Mouse (Mus musculus): ENCODE measurements around the gene Pex14. TPM values are rescaled to one million over a fixed set of nuclear protein-coding genes. Genes with fewer than 3 reads are reported as not detected.

The Pex14 gene
- polyA plus RNA-seq, 1 experiment from 2014 or later: 55.6 TPM

DNA sequence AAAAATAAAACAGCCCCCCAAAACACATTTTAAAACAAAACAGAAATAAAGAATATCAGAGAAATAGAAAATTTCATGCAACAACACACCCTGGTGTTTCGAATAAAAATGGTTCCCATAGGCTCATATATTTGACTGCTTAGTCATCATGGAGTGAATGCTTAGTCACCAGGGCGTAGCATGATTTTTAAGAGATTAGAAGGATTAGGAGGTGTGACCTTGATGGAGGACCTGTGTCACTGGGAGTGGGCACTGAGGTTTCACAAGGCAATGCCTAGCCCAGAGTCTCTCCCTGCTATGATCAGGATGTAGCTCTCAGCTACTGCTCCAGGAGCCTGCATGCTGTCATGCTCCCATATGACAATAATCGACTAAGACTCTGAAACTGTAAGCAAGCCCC is 93.6 kb downstream of the Pex14 start:
- Histone ChIP-seq H3K9ac (ENCODE audit: low read depth, low read length) (no peak overlapping the region), H3K4me3 (replicated peaks; ENCODE audit: low read depth, low read length) (no peak overlapping the region), H3K27ac (no peak overlapping the region), H3K4me1 (replicated peaks; ENCODE audit: insufficient read depth, low read length) (no peaks in the 10 kb centered on the region), H3K9me3 (replicated peaks; ENCODE audit: low read length) (no peaks in the 10 kb centered on the region), H3K27me3 (ENCODE audit: insufficient read depth, low read length) (no peaks in the 10 kb centered on the region), H3K36me3 (ENCODE audit: insufficient read depth, low read length) (no peaks in the 10 kb centered on the region), H3K4me2 (ENCODE audit: low read length) (no peak overlapping the region)
- WGBS: 94% methylated on average over 3 of the region's 3 CpGs
- ATAC-seq (replicated peaks; ENCODE audit: low FRiP score, low read depth) (no peak), DNase-seq (ENCODE audit: low spot score) (no peak)
- no peak for TF ChIP-seq CTCF (IDR thresholded peaks at IDR 0.05; ENCODE audit: low read depth)

DNA sequence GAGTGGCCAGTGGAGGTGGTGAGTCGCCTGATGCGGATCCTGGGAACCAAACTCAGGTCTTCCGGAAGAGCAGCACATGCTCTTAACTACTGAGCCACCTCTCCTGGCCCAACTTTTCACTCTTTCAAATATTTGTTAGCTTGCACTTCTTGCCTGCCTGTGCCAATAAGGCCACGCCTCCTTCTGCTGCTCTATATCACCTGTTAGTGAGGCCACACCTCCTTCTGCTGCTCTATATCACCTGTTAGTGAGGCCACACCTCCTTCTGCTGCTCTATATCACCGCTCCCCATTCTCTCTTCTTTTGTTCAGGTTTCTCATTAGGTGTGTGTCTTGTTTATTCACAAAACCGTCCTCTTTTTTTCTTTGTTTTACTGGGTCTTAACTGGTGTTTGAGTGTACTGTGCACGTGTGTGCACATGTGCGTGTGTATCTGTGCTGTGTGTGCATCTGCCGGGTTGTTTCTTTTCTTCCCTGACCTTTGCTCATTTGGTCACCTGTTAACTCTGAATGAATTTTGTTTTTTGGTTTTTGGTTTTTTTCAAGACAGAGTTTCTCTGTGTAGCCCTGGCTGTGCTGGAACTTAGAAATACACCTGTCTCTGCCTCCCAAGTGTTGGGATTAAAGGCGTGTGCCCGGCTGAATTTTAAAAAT is 97.1 kb downstream of the Pex14 start:
- no peaks in the 10 kb centered on the region for H3K4me1 ChIP-seq (replicated peaks; ENCODE audit: insufficient read depth, low read length)
- H3K9ac ChIP-seq (ENCODE audit: low read depth, low read length): no peak overlapping the region
- no peak overlapping the region for H3K4me3 ChIP-seq (replicated peaks; ENCODE audit: low read depth, low read length)
- H3K27ac ChIP-seq: no peak overlapping the region
- H3K27me3 ChIP-seq (ENCODE audit: insufficient read depth, low read length): no peaks in the 10 kb centered on the region
- DNase-seq (ENCODE audit: low spot score) (no peak), ATAC-seq (replicated peaks; ENCODE audit: low FRiP score, low read depth) (0 out of 2 replicates have a peak, but pooled peaks have one; percentile 29)
- 92% methylated on average over 11 of the region's 11 CpGs for WGBS
- no peaks in the 10 kb centered on the region for H3K36me3 ChIP-seq (ENCODE audit: insufficient read depth, low read length)
- H3K4me2 ChIP-seq (ENCODE audit: low read length): no peak overlapping the region
- no peak for TF ChIP-seq CTCF (IDR thresholded peaks at IDR 0.05; ENCODE audit: low read depth)
- no peaks in the 10 kb centered on the region for H3K9me3 ChIP-seq (replicated peaks; ENCODE audit: low read length)

DNA sequence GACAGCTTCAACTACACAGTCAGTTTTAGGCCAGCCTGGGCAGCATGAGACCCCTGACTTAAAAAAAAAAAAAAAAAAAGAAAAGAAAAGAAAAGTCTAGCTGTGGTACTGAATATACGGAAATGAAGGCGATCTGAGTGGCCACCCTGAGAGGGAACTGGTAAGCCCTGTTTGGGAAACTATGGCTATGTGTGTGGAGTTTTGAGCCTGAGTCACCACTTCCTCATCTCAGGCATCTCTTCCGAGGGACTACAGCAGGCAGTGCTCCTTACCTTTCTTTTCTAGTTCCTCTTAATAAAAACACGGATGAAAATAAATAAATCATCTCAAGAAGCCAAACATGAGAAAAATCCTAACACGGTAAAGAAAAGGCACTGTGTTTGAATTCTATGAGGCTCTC is 98.2 kb downstream of the Pex14 start:
- no peaks in the 10 kb centered on the region for H3K9me3 ChIP-seq (replicated peaks; ENCODE audit: low read length)
- no peak overlapping the region for H3K27ac ChIP-seq
- no peak overlapping the region for H3K4me3 ChIP-seq (replicated peaks; ENCODE audit: low read depth, low read length)
- no peaks in the 10 kb centered on the region for H3K4me1 ChIP-seq (replicated peaks; ENCODE audit: insufficient read depth, low read length)
- ATAC-seq (replicated peaks; ENCODE audit: low FRiP score, low read depth) (no peak), DNase-seq (ENCODE audit: low spot score) (no peak)
- TF ChIP-seq CTCF (IDR thresholded peaks at IDR 0.05; ENCODE audit: low read depth): no peak
- WGBS: 81% methylated on average over 5 of the region's 5 CpGs
- no peaks in the 10 kb centered on the region for H3K27me3 ChIP-seq (ENCODE audit: insufficient read depth, low read length)
- H3K4me2 ChIP-seq (ENCODE audit: low read length): no peak overlapping the region
- H3K36me3 ChIP-seq (ENCODE audit: insufficient read depth, low read length): no peaks in the 10 kb centered on the region
- no peak overlapping the region for H3K9ac ChIP-seq (ENCODE audit: low read depth, low read length)

DNA sequence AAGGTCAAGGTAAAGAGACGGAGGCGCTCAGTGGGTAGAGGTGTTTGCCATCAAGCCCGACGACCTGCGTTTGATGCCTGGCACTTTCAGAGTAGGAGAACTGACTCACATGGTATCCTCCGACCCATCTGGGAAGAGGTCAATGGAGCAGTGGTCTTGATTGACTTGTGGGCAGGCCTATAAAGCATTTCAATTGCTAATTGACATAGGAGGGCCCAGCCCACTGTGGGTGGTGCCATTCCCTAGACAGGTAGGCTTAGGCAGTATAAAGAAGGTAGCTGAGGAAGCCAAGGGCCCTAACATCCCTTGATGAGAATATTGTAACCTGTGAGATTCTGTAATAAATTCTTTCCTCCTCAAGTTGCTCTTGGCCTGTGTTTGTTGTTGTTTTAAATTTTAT is 98.9 kb downstream of the Pex14 start:
- no peak overlapping the region for H3K4me2 ChIP-seq (ENCODE audit: low read length)
- no peak for DNase-seq (ENCODE audit: low spot score)
- TF ChIP-seq CTCF (IDR thresholded peaks at IDR 0.05; ENCODE audit: low read depth): no peak
- no peak for ATAC-seq (replicated peaks; ENCODE audit: low FRiP score, low read depth)
- no peaks in the 10 kb centered on the region for H3K4me1 ChIP-seq (replicated peaks; ENCODE audit: insufficient read depth, low read length)
- WGBS: 84% methylated on average over 6 of the region's 6 CpGs
- no peak overlapping the region for H3K9ac ChIP-seq (ENCODE audit: low read depth, low read length)
- H3K27ac ChIP-seq: no peak overlapping the region
- H3K4me3 ChIP-seq (replicated peaks; ENCODE audit: low read depth, low read length): no peak overlapping the region
- H3K36me3 ChIP-seq (ENCODE audit: insufficient read depth, low read length): no peaks in the 10 kb centered on the region
- no peaks in the 10 kb centered on the region for H3K27me3 ChIP-seq (ENCODE audit: insufficient read depth, low read length)
- no peaks in the 10 kb centered on the region for H3K9me3 ChIP-seq (replicated peaks; ENCODE audit: low read length)

DNA sequence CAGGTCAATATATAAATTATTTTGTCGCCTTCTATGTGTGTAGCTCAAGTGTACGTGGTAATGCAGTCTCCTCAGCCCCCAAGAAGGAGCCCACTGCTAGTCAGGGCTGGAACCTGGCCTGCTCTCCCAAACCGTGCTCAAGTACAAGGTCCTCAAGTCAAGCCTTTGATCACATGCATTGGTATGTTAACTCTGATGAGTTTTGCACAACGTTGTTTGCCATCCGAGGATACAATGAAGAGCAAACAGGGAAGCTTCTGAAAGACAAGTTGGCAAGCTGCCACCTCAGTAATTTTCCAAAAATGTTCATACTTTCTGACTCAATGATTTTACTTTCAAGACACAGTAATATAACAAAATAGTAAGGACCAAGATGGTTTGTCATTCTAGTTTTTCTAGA is 105.7 kb downstream of the Pex14 start:
- Histone ChIP-seq H3K27ac (no peak overlapping the region), H3K9ac (ENCODE audit: low read depth, low read length) (no peak overlapping the region), H3K4me2 (ENCODE audit: low read length) (no peak overlapping the region), H3K4me3 (replicated peaks; ENCODE audit: low read depth, low read length) (no peak overlapping the region), H3K27me3 (ENCODE audit: insufficient read depth, low read length) (no peaks in the 10 kb centered on the region), H3K9me3 (replicated peaks; ENCODE audit: low read length) (no peaks in the 10 kb centered on the region), H3K4me1 (replicated peaks; ENCODE audit: insufficient read depth, low read length) (peaks cover 11% of the 10 kb centered on the region), H3K36me3 (ENCODE audit: insufficient read depth, low read length) (no peaks in the 10 kb centered on the region)
- TF ChIP-seq CTCF (IDR thresholded peaks at IDR 0.05; ENCODE audit: low read depth): no peak
- 65% methylated on average over 5 of the region's 5 CpGs for WGBS
- ATAC-seq (replicated peaks; ENCODE audit: low FRiP score, low read depth): no peak
- no peak for DNase-seq (ENCODE audit: low spot score)

DNA sequence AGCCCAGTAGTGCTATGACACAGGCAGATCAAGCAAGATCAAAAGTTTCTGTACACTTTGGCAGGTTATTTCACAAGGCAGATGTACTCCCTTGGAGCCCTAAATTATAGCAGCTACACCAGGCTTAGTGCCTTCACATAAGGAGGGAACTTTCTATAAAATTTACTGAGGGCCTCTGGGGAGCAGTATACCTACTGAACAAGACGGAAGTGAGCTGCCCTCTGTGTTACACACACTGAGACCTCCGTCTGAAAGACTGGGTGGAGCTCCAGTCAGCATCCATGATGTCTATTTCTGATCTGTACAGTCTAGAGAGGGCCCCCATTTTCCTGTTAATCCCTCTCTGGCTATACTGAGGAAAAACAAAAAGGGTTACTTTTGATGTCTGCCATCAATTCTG is 109.6 kb downstream of the Pex14 start:
- 33% methylated on average over 2 of the region's 2 CpGs for WGBS
- no peak overlapping the region for H3K4me2 ChIP-seq (ENCODE audit: low read length)
- no peak overlapping the region for H3K4me3 ChIP-seq (replicated peaks; ENCODE audit: low read depth, low read length)
- no peak overlapping the region for H3K27ac ChIP-seq
- H3K9ac ChIP-seq (ENCODE audit: low read depth, low read length): 0 out of 2 replicates have a peak overlapping the region, but pooled peaks have one; percentile 6
- TF ChIP-seq CTCF (IDR thresholded peaks at IDR 0.05; ENCODE audit: low read depth): no peak
- H3K9me3 ChIP-seq (replicated peaks; ENCODE audit: low read length): no peaks in the 10 kb centered on the region
- DNase-seq (ENCODE audit: low spot score): no peak
- H3K4me1 ChIP-seq (replicated peaks; ENCODE audit: insufficient read depth, low read length): peaks cover 29% of the 10 kb centered on the region
- no peak for ATAC-seq (replicated peaks; ENCODE audit: low FRiP score, low read depth)
- no peaks in the 10 kb centered on the region for H3K36me3 ChIP-seq (ENCODE audit: insufficient read depth, low read length)
- H3K27me3 ChIP-seq (ENCODE audit: insufficient read depth, low read length): no peaks in the 10 kb centered on the region
